Mouse (Mus musculus): ENCODE measurements at regions not wholly inside any gene's neighbourhood (a gene's known extent, or its start where the extent isn't known, plus 50 kb on each side); places are given as distances from the start of the nearest gene placed in this dataset.

DNA sequence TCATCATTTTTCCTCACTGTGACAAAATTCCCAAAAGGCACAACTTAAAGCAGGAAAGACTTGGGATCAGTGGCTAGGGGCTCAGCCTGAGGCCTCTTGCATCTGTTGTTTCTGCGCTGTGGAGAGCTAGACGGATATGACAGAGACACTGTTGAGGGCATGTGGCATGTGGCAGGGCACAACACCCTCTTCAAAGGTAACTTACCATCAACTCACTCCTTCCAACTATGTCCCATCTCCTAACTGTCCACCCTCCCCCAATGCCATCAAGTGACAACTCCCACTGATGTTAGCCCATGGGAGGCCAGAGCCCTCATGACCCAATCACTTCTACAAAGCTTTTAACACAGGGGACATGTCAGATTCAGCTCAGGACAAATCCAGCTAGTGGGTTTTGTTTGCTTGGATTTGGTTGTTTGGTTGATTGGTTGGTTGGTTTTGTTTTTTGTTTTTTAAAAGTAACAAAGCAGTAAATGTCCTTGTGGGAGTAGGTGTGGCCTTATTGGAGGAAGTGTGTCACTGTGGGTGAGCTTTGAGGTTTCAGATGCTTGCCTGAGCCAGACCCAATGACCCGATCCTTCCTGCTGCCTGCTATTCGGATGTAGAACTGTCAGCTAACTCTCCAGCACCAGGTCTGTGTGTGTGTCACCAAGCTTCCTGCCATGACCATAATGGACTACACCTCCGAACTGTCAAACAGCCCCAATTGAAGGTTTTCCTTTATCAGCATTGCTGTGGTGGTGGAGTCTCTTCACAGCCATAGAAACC, 53.2 kb upstream of the Lef1 start:
- Histone ChIP-seq H3K27me3 (ENCODE audit: control insufficient read depth, insufficient read depth, low read length) (no peaks in the 10 kb centered on the region), H3K4me3 (ENCODE audit: low read depth, low read length) (no peak overlapping the region), H3K36me3 (replicated peaks; ENCODE audit: control insufficient read depth, insufficient read depth, low read depth, low read length) (no peaks in the 10 kb centered on the region), H3K27ac (replicated peaks; ENCODE audit: low read depth, low read length) (no peak overlapping the region), H3K9me3 (replicated peaks; ENCODE audit: control insufficient read depth, low read length) (no peaks in the 10 kb centered on the region), H3K4me2 (ENCODE audit: low read depth, low read length) (no peak overlapping the region), H3K4me1 (ENCODE audit: control insufficient read depth, insufficient read depth, low read length) (no peaks in the 10 kb centered on the region), H3K9ac (replicated peaks; ENCODE audit: low read length) (no peak overlapping the region)
- 80% methylated on average over 5 of the region's 5 CpGs for WGBS
- no peak for DNase-seq (ENCODE audit: low spot score)
- no peak for ATAC-seq (replicated peaks; ENCODE audit: insufficient number of reproducible peaks, low FRiP score, low TSS enrichment, low read depth)

- no peaks in the 10 kb centered on the region for H3K36me3 ChIP-seq (replicated peaks; ENCODE audit: control insufficient read depth, insufficient read depth, low read depth, low read length)
- no peaks in the 10 kb centered on the region for H3K4me1 ChIP-seq (ENCODE audit: control insufficient read depth, insufficient read depth, low read length)
- H3K4me2 ChIP-seq (ENCODE audit: low read depth, low read length) = no peak overlapping the region
- no peaks in the 10 kb centered on the region for H3K9me3 ChIP-seq (replicated peaks; ENCODE audit: control insufficient read depth, low read length)
- 62% methylated on average over 13 of the region's 13 CpGs for WGBS
- ATAC-seq (replicated peaks; ENCODE audit: insufficient number of reproducible peaks, low FRiP score, low TSS enrichment, low read depth) (peak; percentile 76), DNase-seq (ENCODE audit: low spot score) (peak; percentile 43)
- no peak overlapping the region for H3K27ac ChIP-seq (replicated peaks; ENCODE audit: low read depth, low read length)
- H3K4me3 ChIP-seq (ENCODE audit: low read depth, low read length) = no peak overlapping the region
- no peaks in the 10 kb centered on the region for H3K27me3 ChIP-seq (ENCODE audit: control insufficient read depth, insufficient read depth, low read length)
- no peak overlapping the region for H3K9ac ChIP-seq (replicated peaks; ENCODE audit: low read length)
Measured at GRCm38 (mm10) chr3:131054241-131054972, 55.9 kb upstream of the Lef1 start.

DNA sequence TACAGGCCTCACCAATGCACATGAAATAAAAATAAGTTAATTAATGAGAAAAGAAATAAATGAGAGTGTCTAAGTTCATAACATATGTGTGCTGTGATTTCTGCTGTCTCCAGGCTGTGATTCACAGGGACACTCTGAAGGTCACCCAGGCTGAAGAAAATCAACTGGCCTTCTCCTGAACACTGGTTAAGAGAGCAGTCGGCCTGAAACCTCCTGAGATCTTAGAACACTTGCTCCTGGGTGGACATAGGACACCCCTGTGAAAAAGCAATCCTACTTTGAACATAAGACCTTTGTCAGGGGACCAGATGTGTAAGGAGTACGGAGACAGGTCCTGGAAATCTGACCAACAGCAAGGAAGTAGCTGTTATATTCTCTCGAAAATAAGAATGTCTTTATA, 62.6 kb upstream of the Lef1 start:
- 59% methylated on average over 3 of the region's 3 CpGs for WGBS
- H3K27ac ChIP-seq (replicated peaks; ENCODE audit: low read depth, low read length) = no peak overlapping the region
- ATAC-seq (replicated peaks; ENCODE audit: insufficient number of reproducible peaks, low FRiP score, low TSS enrichment, low read depth) (no peak), DNase-seq (ENCODE audit: low spot score) (no peak)
- no peaks in the 10 kb centered on the region for H3K27me3 ChIP-seq (ENCODE audit: control insufficient read depth, insufficient read depth, low read length)
- no peak overlapping the region for H3K4me2 ChIP-seq (ENCODE audit: low read depth, low read length)
- H3K9ac ChIP-seq (replicated peaks; ENCODE audit: low read length) = no peak overlapping the region
- no peak overlapping the region for H3K4me3 ChIP-seq (ENCODE audit: low read depth, low read length)
- H3K9me3 ChIP-seq (replicated peaks; ENCODE audit: control insufficient read depth, low read length) = no peaks in the 10 kb centered on the region
- no peaks in the 10 kb centered on the region for H3K36me3 ChIP-seq (replicated peaks; ENCODE audit: control insufficient read depth, insufficient read depth, low read depth, low read length)
- H3K4me1 ChIP-seq (ENCODE audit: control insufficient read depth, insufficient read depth, low read length) = no peaks in the 10 kb centered on the region

DNA sequence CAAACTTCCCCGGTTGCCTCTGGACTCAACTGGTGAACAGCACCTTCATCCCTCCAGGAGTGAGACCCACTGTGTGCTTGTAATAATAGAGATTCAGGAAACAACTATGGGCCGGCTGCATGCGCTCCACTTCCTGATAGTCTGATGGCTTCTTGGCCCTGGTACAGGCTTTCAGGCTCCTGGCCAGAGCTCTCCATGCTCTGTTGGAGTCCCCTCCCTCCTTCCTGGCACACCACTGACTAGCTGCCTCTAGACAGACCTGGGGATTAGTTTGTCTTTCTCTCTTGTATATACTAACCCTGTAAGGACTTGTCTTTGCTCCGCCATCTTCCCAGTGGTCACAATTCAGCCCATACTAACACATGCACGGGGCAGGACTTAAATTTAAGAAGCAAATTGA, 63.9 kb upstream of the Lef1 start:
- Histone ChIP-seq H3K27me3 (ENCODE audit: control insufficient read depth, insufficient read depth, low read length) (no peaks in the 10 kb centered on the region), H3K27ac (replicated peaks; ENCODE audit: low read depth, low read length) (no peak overlapping the region), H3K4me1 (ENCODE audit: control insufficient read depth, insufficient read depth, low read length) (no peaks in the 10 kb centered on the region), H3K4me2 (ENCODE audit: low read depth, low read length) (no peak overlapping the region), H3K9ac (replicated peaks; ENCODE audit: low read length) (no peak overlapping the region), H3K4me3 (ENCODE audit: low read depth, low read length) (no peak overlapping the region), H3K36me3 (replicated peaks; ENCODE audit: control insufficient read depth, insufficient read depth, low read depth, low read length) (no peaks in the 10 kb centered on the region), H3K9me3 (replicated peaks; ENCODE audit: control insufficient read depth, low read length) (no peaks in the 10 kb centered on the region)
- ATAC-seq (replicated peaks; ENCODE audit: insufficient number of reproducible peaks, low FRiP score, low TSS enrichment, low read depth) (no peak), DNase-seq (ENCODE audit: low spot score) (no peak)
- 82% methylated on average over 5 of the region's 5 CpGs for WGBS

DNA sequence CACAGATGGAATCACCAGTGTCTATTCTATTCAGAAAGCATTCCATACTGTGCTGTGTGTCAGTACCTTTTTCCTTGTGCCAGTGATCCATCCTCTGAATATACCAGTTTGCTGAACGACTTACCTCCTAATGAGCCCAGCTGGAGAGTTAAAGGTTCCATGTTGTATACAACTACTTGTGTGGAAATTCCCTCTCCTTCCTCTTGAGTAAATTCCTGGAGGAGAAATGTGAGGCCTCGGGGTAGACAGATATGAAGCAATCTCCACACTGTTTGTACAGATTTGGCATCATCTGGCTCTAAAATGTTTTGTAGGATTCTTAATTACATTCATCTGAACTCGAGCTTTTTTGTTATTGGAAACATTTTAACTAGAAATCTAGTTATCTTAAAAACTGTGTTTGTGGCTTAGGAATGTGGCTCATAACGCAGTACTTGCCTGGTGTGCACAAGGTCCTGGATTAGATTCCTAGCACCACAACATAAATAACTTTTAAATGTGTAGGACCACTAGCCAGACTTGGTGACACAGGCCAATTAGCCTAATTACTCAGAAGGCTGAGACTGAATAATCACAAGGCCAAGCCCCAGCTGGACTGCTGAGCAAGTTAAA, 70.0 kb upstream of the Lef1 start:
- Histone ChIP-seq H3K4me1 (ENCODE audit: control insufficient read depth, insufficient read depth, low read length) (no peaks in the 10 kb centered on the region), H3K27me3 (ENCODE audit: control insufficient read depth, insufficient read depth, low read length) (no peaks in the 10 kb centered on the region), H3K4me3 (ENCODE audit: low read depth, low read length) (no peak overlapping the region), H3K36me3 (replicated peaks; ENCODE audit: control insufficient read depth, insufficient read depth, low read depth, low read length) (no peaks in the 10 kb centered on the region), H3K9me3 (replicated peaks; ENCODE audit: control insufficient read depth, low read length) (no peaks in the 10 kb centered on the region), H3K27ac (replicated peaks; ENCODE audit: low read depth, low read length) (no peak overlapping the region), H3K4me2 (ENCODE audit: low read depth, low read length) (no peak overlapping the region), H3K9ac (replicated peaks; ENCODE audit: low read length) (no peak overlapping the region)
- DNase-seq (ENCODE audit: low spot score) = no peak
- no peak for ATAC-seq (replicated peaks; ENCODE audit: insufficient number of reproducible peaks, low FRiP score, low TSS enrichment, low read depth)
- WGBS = 63% methylated on average over 4 of the region's 4 CpGs

GRCm38 (mm10) chr3:131037095-131037494, 73.2 kb upstream of the Lef1 start:
- H3K27ac ChIP-seq (replicated peaks; ENCODE audit: low read depth, low read length) = no peak overlapping the region
- DNase-seq (ENCODE audit: low spot score) = no peak
- H3K4me2 ChIP-seq (ENCODE audit: low read depth, low read length) = no peak overlapping the region

DNA sequence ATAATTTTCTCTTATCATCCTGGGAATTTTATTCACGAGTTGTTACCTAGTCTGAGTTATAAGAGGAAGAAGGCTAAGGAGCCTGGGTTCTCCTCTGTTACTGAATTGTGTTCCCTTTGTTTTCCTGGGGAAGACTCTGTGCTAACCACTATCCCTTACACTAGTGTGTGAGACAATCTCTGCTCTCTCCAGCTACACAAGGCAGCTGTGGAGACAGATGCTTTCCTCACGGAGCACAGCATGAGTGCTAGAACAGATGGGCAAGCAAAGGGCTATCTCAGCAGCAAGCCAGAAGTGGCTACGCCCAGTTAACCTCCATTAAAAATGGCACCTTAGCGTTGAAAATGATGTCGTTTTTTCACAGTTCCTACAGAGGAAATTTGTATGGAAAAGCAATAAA, 75.5 kb upstream of the Lef1 start:
- DNase-seq (ENCODE audit: low spot score) (no peak), ATAC-seq (replicated peaks; ENCODE audit: insufficient number of reproducible peaks, low FRiP score, low TSS enrichment, low read depth) (no peak)
- H3K4me3 ChIP-seq (ENCODE audit: low read depth, low read length) = no peak overlapping the region
- 80% methylated on average over 5 of the region's 5 CpGs for WGBS
- H3K9ac ChIP-seq (replicated peaks; ENCODE audit: low read length) = no peak overlapping the region
- H3K9me3 ChIP-seq (replicated peaks; ENCODE audit: control insufficient read depth, low read length) = no peaks in the 10 kb centered on the region
- H3K27me3 ChIP-seq (ENCODE audit: control insufficient read depth, insufficient read depth, low read length) = no peaks in the 10 kb centered on the region
- H3K4me1 ChIP-seq (ENCODE audit: control insufficient read depth, insufficient read depth, low read length) = no peaks in the 10 kb centered on the region
- no peak overlapping the region for H3K27ac ChIP-seq (replicated peaks; ENCODE audit: low read depth, low read length)
- no peak overlapping the region for H3K4me2 ChIP-seq (ENCODE audit: low read depth, low read length)
- H3K36me3 ChIP-seq (replicated peaks; ENCODE audit: control insufficient read depth, insufficient read depth, low read depth, low read length) = no peaks in the 10 kb centered on the region

More at GRCm38 (mm10) chr3:131037095-131037494, 73.2 kb upstream of the Lef1 start:
- no peak for ATAC-seq (replicated peaks; ENCODE audit: insufficient number of reproducible peaks, low FRiP score, low TSS enrichment, low read depth)
- no peak overlapping the region for H3K9ac ChIP-seq (replicated peaks; ENCODE audit: low read length)
- no peaks in the 10 kb centered on the region for H3K9me3 ChIP-seq (replicated peaks; ENCODE audit: control insufficient read depth, low read length)
- H3K27me3 ChIP-seq (ENCODE audit: control insufficient read depth, insufficient read depth, low read length) = no peaks in the 10 kb centered on the region
- no peaks in the 10 kb centered on the region for H3K36me3 ChIP-seq (replicated peaks; ENCODE audit: control insufficient read depth, insufficient read depth, low read depth, low read length)
- H3K4me1 ChIP-seq (ENCODE audit: control insufficient read depth, insufficient read depth, low read length) = no peaks in the 10 kb centered on the region
- no peak overlapping the region for H3K4me3 ChIP-seq (ENCODE audit: low read depth, low read length)
- WGBS = 92% methylated on average over 5 of the region's 5 CpGs

DNA sequence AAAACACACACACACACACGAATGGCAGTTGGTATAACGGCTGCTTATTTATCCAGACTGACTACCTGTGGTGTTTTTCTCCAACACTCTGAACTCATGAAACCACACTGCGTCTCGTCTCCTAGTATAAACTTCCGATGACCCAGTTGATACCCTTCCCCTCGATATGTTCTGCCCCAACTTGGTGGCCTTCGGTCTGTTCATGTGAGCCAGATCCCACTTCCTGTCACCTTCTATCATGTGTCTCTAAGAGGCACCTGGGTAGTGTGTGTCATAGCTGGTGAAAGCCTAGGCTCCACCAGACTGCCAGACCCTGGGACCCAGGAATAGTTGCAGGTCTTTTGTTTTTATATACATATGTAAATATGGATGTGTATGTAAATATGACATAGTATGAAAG, 83.9 kb upstream of the Lef1 start:
- Histone ChIP-seq H3K36me3 (replicated peaks; ENCODE audit: control insufficient read depth, insufficient read depth, low read depth, low read length) (no peaks in the 10 kb centered on the region), H3K9me3 (replicated peaks; ENCODE audit: control insufficient read depth, low read length) (no peaks in the 10 kb centered on the region), H3K4me2 (ENCODE audit: low read depth, low read length) (no peak overlapping the region), H3K9ac (replicated peaks; ENCODE audit: low read length) (no peak overlapping the region), H3K4me1 (ENCODE audit: control insufficient read depth, insufficient read depth, low read length) (no peaks in the 10 kb centered on the region), H3K4me3 (ENCODE audit: low read depth, low read length) (no peak overlapping the region), H3K27ac (replicated peaks; ENCODE audit: low read depth, low read length) (no peak overlapping the region), H3K27me3 (ENCODE audit: control insufficient read depth, insufficient read depth, low read length) (no peaks in the 10 kb centered on the region)
- 90% methylated on average over 7 of the region's 7 CpGs for WGBS
- DNase-seq (ENCODE audit: low spot score) = no peak
- no peak for ATAC-seq (replicated peaks; ENCODE audit: insufficient number of reproducible peaks, low FRiP score, low TSS enrichment, low read depth)
